Mouse (Mus musculus): ENCODE measurements around the gene Ihh. TPM values are rescaled to one million over a fixed set of nuclear protein-coding genes. Genes with fewer than 3 reads are reported as not detected.
A peak's percentile ranks its signal among the peaks of the same experiment; 100 is the strongest.

Ihh gene
- total RNA-seq (2014; fragmentation: Nextera tagmentation) (not detected in 2 replicates), total RNA-seq (2017) (0.17 and 0.27 TPM in 2 replicates), polyA plus RNA-seq (2012) (0.08 and 0.13 TPM in 2 replicates)

DNA sequence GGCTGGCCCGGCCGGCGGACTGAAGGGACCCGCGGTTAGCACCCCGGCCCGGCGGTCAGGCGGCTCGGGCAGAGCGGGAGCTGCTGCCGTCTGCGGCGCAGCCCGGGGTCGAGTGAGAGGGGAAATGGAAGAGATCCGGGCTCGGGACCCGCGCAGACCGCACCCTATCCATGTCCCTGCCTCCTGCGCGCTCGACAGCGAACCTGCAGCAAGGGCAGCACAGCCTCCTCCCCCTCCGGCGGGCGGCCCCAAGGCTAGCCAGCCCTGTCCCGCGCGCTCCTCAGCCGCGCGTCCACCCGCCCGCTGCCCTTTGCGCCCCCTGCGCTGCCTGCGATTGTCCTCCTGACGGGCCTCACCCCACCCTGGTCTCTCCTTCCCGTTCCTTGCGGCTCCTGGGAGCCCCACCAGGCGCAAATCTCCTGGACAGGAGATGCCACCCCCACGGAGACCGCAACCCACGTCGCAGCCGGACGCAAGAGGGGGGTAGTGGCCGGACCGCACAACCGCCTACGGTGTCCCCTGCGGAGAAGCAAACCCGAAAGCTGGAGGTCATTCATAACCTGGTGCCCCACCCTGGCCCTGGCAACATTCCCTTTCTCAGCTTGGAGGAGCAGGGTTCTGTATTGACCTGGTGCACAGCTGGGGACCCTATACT is at the start of gene Ihh:
Gene Ihh (minus strand): TSS at position 117 of the 655 bp plus-strand sequence.
- TF ChIP-seq GATA2 (IDR thresholded peaks at IDR 0.05; ENCODE audit: borderline replicate concordance, low read depth, low read length) (no peak), POLR2AphosphoS5 (IDR thresholded peaks at IDR 0.05; ENCODE audit: insufficient replicate concordance, low read depth, low read length) (no peak), GATA1 (IDR thresholded peaks at IDR 0.05; ENCODE audit: borderline replicate concordance, low read length) (no peak), CTCF (IDR thresholded peaks at IDR 0.05; ENCODE audit: low read depth, low read length) (no peak), TAL1 (conservative IDR thresholded peaks at IDR 0.05; ENCODE audit: low read depth, low read length) (no peak)
- Histone ChIP-seq H3K36me3 (replicated peaks) (no peaks in the 10 kb centered on the region), H3K27me3 (ENCODE audit: insufficient read depth, low read length) (peaks cover 22% of the 10 kb centered on the region), H3K4me3 (ENCODE audit: low read depth, low read length) (no peak within 1 kb of the TSS; the same call in 1 of the 2 replicates), H3K9me3 (replicated peaks) (peaks cover 21% of the 10 kb centered on the region), H3K4me1 (ENCODE audit: insufficient read depth, low read depth, low read length) (no peaks in the 10 kb centered on the region)
- DNase-seq (ENCODE audit: low spot score) (no peak), ATAC-seq (ENCODE audit: extremely low read depth, insufficient number of reproducible peaks, low FRiP score, poor library complexity, severe bottlenecking) (no peak)

DNA sequence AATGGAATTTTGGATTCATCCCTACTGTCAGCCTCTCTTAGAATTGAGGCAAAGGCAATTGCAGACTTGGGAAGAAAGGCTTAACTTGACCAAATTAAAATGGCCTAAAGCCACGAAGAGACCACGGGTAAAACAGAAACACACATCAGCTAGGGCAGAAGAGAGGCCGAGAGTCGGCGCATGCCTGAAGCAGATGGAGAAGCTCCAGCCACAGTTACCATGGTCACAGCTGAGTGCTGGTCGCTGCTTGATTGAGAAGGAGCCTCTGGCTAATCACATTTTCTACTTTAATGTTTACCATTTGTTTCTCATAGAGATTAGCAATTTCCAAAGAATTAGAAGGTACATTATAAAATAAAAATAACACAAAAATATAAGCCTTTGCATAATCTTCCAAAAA is 49.7 kb upstream of the Ihh start:
- H3K27me3 ChIP-seq (ENCODE audit: insufficient read depth, low read length) = peaks cover 13% of the 10 kb centered on the region
- DNase-seq (ENCODE audit: low spot score) = no peak
- H3K4me3 ChIP-seq (ENCODE audit: low read depth, low read length) = no peak overlapping the region
- TF ChIP-seq GATA2 (IDR thresholded peaks at IDR 0.05; ENCODE audit: borderline replicate concordance, low read depth, low read length) (no peak), POLR2AphosphoS5 (IDR thresholded peaks at IDR 0.05; ENCODE audit: insufficient replicate concordance, low read depth, low read length) (no peak), CTCF (IDR thresholded peaks at IDR 0.05; ENCODE audit: low read depth, low read length) (no peak), TAL1 (conservative IDR thresholded peaks at IDR 0.05; ENCODE audit: low read depth, low read length) (no peak), GATA1 (IDR thresholded peaks at IDR 0.05; ENCODE audit: borderline replicate concordance, low read length) (no peak)
- no peaks in the 10 kb centered on the region for H3K9me3 ChIP-seq (replicated peaks)
- no peaks in the 10 kb centered on the region for H3K36me3 ChIP-seq (replicated peaks)
- peaks cover 11% of the 10 kb centered on the region for H3K4me1 ChIP-seq (ENCODE audit: insufficient read depth, low read depth, low read length)
- ATAC-seq (ENCODE audit: extremely low read depth, insufficient number of reproducible peaks, low FRiP score, poor library complexity, severe bottlenecking) = no peak

DNA sequence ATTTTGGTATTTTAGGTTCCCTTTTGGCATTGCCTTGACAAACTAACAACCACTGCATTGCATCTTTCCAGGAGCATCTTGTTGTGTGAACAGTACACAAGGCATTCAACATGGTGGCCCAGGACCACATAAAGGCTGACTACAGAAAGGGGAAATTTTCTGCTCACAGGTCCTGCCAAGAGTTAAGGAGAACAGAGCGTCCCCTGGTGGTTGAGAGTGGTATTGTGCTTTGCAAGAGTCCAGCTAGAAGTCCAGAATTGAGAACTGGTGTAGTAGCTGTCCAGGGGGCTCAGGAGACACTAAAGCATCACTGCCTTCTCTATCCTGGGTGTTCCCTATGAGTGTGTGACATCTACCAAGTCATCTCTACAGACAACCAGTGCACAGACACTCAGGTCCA is 49.0 kb upstream of the Ihh start:
- TF ChIP-seq GATA1 (IDR thresholded peaks at IDR 0.05; ENCODE audit: borderline replicate concordance, low read length) (no peak), CTCF (IDR thresholded peaks at IDR 0.05; ENCODE audit: low read depth, low read length) (peak; percentile 100)
- peaks cover 11% of the 10 kb centered on the region for H3K4me1 ChIP-seq (ENCODE audit: insufficient read depth, low read depth, low read length)
- H3K9me3 ChIP-seq (replicated peaks) = no peaks in the 10 kb centered on the region
- no peaks in the 10 kb centered on the region for H3K36me3 ChIP-seq (replicated peaks)
- ATAC-seq (ENCODE audit: extremely low read depth, insufficient number of reproducible peaks, low FRiP score, poor library complexity, severe bottlenecking) (no peak), DNase-seq (ENCODE audit: low spot score) (no peak)
- H3K27me3 ChIP-seq (ENCODE audit: insufficient read depth, low read length) = peaks cover 9% of the 10 kb centered on the region
- H3K4me3 ChIP-seq (ENCODE audit: low read depth, low read length) = no peak overlapping the region

DNA sequence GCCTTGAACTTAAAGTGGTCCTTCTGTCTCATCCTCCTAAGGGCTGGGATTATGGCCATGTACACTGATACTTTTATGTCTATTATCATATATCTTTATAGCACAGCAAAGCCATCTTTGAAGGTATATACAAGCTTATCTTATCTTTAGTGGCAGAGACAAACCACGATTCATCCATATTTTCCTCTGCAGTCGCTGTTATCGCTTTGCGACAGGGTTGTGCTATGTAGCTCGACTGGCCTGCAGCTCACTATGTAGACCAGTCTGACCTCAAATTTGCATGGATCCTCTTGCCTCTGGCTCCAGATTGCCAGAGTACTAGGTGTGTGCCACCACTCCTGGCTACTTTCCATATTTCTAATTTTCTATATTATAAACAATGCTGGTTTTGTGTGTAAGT is 47.7 kb upstream of the Ihh start:
- H3K9me3 ChIP-seq (replicated peaks) = no peaks in the 10 kb centered on the region
- H3K27me3 ChIP-seq (ENCODE audit: insufficient read depth, low read length) = peaks cover 7% of the 10 kb centered on the region
- peaks cover 11% of the 10 kb centered on the region for H3K4me1 ChIP-seq (ENCODE audit: insufficient read depth, low read depth, low read length)
- H3K4me3 ChIP-seq (ENCODE audit: low read depth, low read length) = no peak overlapping the region
- no peak for DNase-seq (ENCODE audit: low spot score)
- no peaks in the 10 kb centered on the region for H3K36me3 ChIP-seq (replicated peaks)
- no peak for TF ChIP-seq GATA1 (IDR thresholded peaks at IDR 0.05; ENCODE audit: borderline replicate concordance, low read length)
- TF ChIP-seq GATA2 (IDR thresholded peaks at IDR 0.05; ENCODE audit: borderline replicate concordance, low read depth, low read length) = no peak
- peak; percentile 52 for TF ChIP-seq TAL1 (conservative IDR thresholded peaks at IDR 0.05; ENCODE audit: low read depth, low read length)
- peak; percentile 83 for ATAC-seq (ENCODE audit: extremely low read depth, insufficient number of reproducible peaks, low FRiP score, poor library complexity, severe bottlenecking)

DNA sequence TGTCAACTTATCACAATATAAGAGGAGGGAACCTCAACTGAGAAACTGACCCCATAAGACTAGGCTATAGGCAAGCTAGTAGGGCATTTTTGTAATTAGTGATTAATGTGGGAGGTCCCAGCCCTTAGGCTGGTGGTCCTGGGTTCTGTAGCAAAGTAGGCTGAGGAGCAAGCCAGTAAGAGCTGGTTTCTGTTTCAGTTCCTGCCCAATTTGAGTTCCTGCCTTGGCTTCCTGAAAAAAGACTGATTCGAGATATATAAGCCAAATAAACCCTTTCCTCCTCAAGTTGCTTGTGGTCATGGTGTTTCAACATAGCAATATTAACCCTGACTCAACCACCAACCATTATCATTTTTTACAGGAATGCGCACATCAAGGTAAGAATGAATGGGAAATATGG is 45.8 kb upstream of the Ihh start:
- DNase-seq (ENCODE audit: low spot score) = no peak
- TF ChIP-seq GATA2 (IDR thresholded peaks at IDR 0.05; ENCODE audit: borderline replicate concordance, low read depth, low read length) (no peak), TAL1 (conservative IDR thresholded peaks at IDR 0.05; ENCODE audit: low read depth, low read length) (no peak), CTCF (IDR thresholded peaks at IDR 0.05; ENCODE audit: low read depth, low read length) (no peak), GATA1 (IDR thresholded peaks at IDR 0.05; ENCODE audit: borderline replicate concordance, low read length) (no peak), POLR2AphosphoS5 (IDR thresholded peaks at IDR 0.05; ENCODE audit: insufficient replicate concordance, low read depth, low read length) (no peak)
- Histone ChIP-seq H3K36me3 (replicated peaks) (no peaks in the 10 kb centered on the region), H3K9me3 (replicated peaks) (no peaks in the 10 kb centered on the region), H3K4me1 (ENCODE audit: insufficient read depth, low read depth, low read length) (peaks cover 11% of the 10 kb centered on the region), H3K27me3 (ENCODE audit: insufficient read depth, low read length) (peaks cover 7% of the 10 kb centered on the region), H3K4me3 (ENCODE audit: low read depth, low read length) (no peak overlapping the region)
- no peak for ATAC-seq (ENCODE audit: extremely low read depth, insufficient number of reproducible peaks, low FRiP score, poor library complexity, severe bottlenecking)

DNA sequence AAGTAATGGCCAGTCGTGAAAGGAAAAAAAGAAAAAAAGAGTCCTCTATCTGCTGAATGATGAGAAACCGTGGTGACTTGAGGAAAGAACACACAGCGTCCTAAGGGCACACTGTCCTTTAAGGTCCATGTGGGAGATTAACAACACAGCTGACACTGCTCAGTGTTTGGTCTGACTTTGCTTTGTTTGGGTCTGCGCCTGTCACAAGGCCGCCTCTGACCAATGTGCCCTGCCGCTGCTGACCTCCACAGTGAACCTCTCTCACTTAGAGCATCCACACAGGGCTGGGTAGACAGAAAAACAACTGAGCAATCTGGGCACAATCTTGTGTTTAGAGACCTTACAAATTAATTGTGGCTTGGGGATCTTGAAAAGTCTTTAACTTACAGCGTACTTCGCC is 25.5 kb upstream of the Ihh start:
- no peaks in the 10 kb centered on the region for H3K9me3 ChIP-seq (replicated peaks)
- H3K4me3 ChIP-seq (ENCODE audit: low read depth, low read length) = no peak overlapping the region
- no peaks in the 10 kb centered on the region for H3K27me3 ChIP-seq (ENCODE audit: insufficient read depth, low read length)
- DNase-seq (ENCODE audit: low spot score) (no peak), ATAC-seq (ENCODE audit: extremely low read depth, insufficient number of reproducible peaks, low FRiP score, poor library complexity, severe bottlenecking) (no peak)
- H3K36me3 ChIP-seq (replicated peaks) = no peaks in the 10 kb centered on the region
- H3K4me1 ChIP-seq (ENCODE audit: insufficient read depth, low read depth, low read length) = no peaks in the 10 kb centered on the region
- TF ChIP-seq GATA1 (IDR thresholded peaks at IDR 0.05; ENCODE audit: borderline replicate concordance, low read length) = no peak

DNA sequence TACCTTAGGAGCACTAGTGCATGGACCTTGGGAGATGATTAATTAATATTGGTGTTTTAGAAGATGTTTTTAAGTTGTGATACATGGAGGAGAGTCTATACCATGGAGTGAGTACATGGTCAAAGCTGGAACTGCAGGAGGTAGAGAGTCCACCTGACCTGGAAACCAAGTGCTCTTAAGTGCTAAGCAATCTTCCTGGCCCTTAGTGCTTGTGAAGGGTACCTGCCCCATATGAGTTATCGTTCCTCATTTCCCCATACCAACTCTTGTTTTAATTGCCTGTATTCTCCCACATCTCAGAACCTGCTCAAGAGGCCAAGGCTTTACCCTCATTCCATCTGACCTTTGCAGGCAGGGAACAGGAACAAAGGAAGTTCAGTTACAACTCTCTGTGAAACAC is 24.5 kb upstream of the Ihh start:
- Histone ChIP-seq H3K9me3 (replicated peaks) (no peaks in the 10 kb centered on the region), H3K4me1 (ENCODE audit: insufficient read depth, low read depth, low read length) (peaks cover 3% of the 10 kb centered on the region; the same call in 1 of the 2 replicates), H3K4me3 (ENCODE audit: low read depth, low read length) (no peak overlapping the region), H3K36me3 (replicated peaks) (no peaks in the 10 kb centered on the region), H3K27me3 (ENCODE audit: insufficient read depth, low read length) (peaks cover 4% of the 10 kb centered on the region; the same call in 1 of the 2 replicates)
- no peak for ATAC-seq (ENCODE audit: extremely low read depth, insufficient number of reproducible peaks, low FRiP score, poor library complexity, severe bottlenecking)
- TF ChIP-seq POLR2AphosphoS5 (IDR thresholded peaks at IDR 0.05; ENCODE audit: insufficient replicate concordance, low read depth, low read length) (no peak), GATA1 (IDR thresholded peaks at IDR 0.05; ENCODE audit: borderline replicate concordance, low read length) (no peak), GATA2 (IDR thresholded peaks at IDR 0.05; ENCODE audit: borderline replicate concordance, low read depth, low read length) (no peak), TAL1 (conservative IDR thresholded peaks at IDR 0.05; ENCODE audit: low read depth, low read length) (no peak), CTCF (IDR thresholded peaks at IDR 0.05; ENCODE audit: low read depth, low read length) (no peak)
- no peak for DNase-seq (ENCODE audit: low spot score)
